Mouse (Mus musculus) erythroblast, adult 5-6 weeks (primary cell): ENCODE measurements around the gene Mrpl55. TPM values are rescaled to one million over a fixed set of nuclear protein-coding genes. Genes with fewer than 3 reads are reported as not detected.
"Not testable (repeated sequence)": the region's sequence is repeated elsewhere in the genome, so short reads cannot be mapped to it uniquely, and the experiment has no call there.

Experiments
- ATAC-seq: replicated peaks from 2 replicates; pipeline ENCODE4 v1.8.0; 2016; ENCODE audit warnings: moderate number of reproducible peaks, mild to moderate bottlenecking, moderate TSS enrichment, inconsistent platforms; ENCODE audit not compliant: poor library complexity, low FRiP score, severe bottlenecking
- total RNA-seq, 2 experiments: library from RNA; stranded (forward) in 1 of 2; stranded (reverse) in 1 of 2; fragments of 150-400 nt in 1 of 2; fragments of 200-764, 138-1000 nt in 1 of 2; gene quantifications; 2 replicates each; pipeline versions ENCODE4 v1.2.3 to v1.2.4; 2015 to 2017; ENCODE audit warnings: low replicate concordance in 2 of 2

The Mrpl55 gene
- total RNA-seq, 2 experiments from 2014 or later = 10.1 to 11.3 TPM

DNA sequence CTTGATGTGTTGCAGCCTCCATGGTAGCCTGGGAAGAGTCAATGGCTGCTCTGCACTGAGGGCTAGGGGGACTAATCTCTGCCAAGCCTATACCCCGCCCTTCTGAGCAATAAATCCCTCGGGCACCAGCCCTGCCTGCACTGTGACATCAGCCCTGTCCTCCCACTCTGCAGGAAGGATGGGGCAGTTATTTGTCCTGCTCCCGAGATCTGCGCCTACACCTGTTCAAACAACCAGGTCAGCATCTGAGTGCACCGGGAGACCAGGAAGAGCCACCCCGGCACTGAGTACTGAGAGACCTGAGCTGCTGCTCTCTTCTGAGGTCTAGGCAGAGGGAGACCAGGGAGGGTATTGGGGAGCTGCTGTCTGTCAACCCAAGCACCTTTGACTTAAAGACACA is 14.6 kb upstream of the Mrpl55 start:
- ATAC-seq = no peak

DNA sequence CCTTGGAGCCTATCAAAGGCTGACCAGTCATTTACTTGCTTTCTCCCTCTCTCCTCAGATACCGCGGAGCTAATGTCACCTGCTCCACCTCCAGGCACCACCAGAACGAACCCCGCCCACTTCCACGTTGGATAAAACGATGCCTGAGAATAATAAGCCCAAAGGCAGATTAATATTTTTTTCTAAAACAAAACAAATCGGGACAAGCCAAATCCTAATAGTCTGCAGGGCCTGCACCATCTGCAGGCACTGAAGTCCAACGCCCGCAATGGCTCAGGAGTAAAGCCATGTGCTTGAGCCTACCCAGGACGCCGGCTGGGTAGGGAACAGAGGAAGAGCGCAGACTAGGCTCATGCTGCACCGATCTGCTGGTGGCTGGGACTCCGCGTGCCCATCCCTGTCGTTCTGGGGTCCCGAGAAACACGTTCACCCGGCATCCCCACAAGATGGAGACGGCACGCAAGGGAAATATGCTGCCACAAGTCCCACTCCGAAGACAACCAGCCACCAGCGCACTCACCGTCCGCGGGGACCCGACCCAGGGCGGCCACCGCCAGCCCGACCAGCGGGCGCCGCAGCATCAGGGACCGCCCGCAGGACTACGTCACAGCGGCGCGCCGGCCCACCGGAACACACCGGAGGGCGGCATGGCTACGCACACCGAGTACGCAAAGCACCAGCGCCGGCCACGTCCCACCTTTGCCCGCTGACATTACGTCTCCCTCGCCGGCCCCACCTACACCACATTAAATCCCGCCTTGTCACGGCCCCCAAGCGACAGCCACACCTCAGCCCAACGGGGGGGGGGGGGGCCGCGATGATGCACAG is 10.8 kb upstream of the Mrpl55 start:
- ATAC-seq = peak; percentile 90

DNA sequence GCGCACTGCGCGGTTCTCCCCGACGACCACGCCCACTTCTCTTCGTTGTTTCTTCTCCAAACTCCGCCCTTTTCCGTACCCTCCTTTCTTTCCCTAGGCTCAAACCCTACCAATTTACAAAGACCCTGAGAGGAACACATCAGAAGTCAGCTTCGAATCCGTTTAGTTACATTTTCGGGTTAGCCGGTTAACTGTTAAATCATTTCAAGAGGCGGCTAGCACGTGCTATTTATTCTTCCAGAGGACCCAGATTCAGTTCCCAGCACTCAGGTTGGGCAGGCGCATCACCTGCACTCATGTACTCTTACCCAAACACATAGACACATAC is 10.3 kb upstream of the Mrpl55 start, which contains the start of gene Guk1:
Gene Guk1 (minus strand): TSS at position 154 of the 328 bp plus-strand sequence.
- ATAC-seq = 0 out of 2 replicates have a peak, but pooled peaks have one; percentile 2

DNA sequence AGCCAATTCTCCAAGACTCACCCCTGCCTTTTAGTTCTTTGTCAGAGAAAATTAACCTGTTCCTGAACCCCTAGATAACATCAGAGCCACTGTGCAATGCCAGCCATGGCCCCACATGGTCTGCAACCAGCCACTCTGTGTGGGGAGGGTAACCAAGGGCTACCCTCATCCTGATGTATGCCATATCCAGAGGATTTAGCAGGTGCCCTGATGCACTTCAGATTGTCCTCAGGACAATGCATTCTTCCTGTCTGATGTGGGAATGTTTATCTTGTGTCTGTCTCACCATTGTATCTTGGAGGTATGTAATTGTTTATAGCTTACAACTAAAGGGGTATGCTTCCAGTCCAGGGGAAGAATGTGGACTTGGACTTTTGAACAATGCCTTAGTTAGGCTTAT is 6.1 kb upstream of the Mrpl55 start:
- no peak for ATAC-seq

DNA sequence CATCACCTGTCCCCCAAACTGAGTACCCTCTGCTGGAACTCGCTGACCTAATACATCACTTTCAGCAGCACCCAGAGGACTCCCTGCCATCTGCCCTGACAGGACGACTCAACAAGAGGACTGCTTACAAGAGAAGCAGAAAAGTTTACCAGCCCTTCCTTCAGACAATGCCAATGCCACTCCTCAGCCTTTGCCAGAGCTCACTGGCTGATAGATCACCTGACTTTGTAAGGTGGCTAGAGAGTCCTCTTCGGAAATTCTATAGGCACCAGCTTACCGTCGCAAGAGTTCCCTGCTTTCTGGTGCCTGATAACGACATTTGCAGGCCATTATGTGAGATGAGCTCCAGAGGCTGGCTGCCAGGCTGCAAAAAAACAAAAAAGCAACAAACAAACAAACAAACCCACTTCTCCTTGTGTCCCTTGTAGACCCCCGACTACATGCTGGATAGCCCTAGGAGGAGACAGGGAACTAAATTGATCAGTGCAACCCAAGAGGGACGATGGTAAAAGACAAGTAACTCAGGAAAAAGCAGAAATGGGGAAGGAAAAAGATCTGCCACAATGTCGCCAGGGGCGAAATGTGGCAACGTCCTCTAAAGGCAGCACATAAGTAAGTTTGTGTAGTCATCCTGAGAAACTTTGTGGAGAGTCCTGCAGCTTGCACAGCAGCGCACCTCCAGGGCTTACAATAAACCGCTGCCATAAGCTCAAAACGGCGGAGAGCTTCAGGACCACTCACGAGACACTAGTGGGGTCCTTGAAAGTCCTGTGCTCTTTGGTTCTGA is 877 bp upstream of the Mrpl55 start:
- ATAC-seq = peak; percentile 25

DNA sequence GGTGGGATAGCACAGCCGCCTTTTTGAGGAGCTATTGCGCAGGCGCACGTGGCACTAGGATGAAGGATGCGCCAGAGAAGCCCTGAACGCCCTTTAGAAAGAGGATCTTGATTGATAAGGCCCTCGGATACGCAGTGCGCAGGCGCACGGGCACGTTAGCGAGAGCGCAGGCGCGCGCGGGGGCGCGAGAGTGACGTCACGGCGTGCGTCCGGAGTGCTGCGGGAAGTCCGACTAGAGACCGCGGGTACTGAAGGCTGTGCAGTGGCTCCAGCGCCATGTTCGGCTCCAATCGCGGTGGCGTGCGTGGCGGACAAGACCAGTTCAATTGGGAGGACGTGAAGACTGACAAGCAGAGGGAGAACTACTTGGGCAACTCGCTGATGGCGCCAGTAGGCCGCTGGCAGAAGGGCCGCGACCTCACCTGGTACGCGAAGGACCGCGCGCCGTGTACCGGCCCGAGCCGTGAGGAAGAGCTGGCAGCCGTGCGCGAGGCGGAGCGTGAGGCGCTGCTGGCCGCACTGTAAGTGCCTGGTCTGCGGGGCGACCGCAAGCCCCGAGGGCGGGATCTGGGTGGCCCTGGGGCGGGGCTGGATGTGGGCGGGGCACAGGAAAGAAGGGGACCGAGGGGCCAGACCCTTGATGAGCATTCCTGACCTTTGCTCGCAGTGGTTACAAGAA is 6.0 kb downstream of the Mrpl55 start, which contains the start of gene 2310033P09Rik:
Gene 2310033P09Rik (plus strand): TSS at position 169 of the 679 bp plus-strand sequence.
- ATAC-seq = peak; percentile 87

DNA sequence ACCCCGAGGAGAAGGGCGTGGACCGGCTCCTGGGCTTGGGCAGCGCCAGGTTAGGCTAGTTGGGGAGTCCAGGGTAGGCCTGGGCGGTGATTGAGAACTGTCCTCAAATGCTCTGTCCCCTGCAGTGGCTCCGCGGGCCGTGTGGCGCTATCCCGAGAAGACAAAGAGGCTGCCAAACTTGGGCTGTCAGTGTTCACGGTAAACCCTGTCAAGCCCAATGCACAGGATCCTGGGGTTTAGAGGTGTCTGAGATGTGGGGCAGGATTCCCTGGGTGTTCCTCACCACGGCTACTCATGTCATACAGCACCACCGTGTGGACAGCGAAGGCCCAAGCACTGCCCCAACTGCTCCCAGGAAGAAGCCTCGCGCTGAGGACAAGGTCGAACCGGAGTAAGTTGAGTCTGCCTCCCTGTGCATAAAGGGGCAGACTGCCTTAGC is 6.7 kb downstream of the Mrpl55 start:
- peak; percentile 86 for ATAC-seq

DNA sequence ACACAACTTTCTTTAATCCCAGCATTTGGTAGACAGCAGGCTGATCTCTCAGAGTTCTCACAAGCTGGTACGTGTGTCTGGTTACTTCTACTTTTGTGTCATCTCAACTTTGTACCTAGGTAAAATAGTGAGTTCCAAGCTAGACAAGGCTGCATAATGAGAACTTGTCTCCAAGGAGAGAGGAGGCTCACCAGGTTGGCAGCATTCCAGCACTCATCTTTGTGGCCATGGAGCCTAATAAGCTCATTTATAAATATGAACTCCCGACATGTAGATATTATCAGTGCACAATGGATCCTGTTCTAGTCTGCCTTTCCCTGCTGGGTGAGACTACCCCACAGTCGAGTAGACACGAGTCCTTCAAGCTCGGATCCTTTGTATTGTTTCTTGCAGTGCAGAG is 7.3 kb downstream of the Mrpl55 start:
- ATAC-seq = no peak

DNA sequence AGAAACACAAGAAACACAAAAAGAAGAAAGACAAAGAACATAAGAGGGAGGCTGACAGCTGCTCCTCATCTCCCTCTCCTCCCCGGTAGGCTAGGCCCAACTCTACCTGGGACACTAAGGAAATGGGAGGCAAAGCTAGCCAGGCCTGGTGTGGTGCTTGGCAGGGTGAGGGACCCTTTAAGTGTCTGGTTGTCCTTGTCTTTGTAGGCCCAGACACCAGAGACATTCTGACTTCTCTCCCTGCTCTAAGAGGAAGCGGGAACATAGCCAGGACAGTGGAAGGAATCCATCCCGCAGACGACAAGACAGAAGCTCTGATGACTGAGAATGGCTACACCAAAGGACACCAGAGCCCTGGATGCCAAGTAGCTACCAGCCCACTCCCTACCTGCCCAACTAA is 7.7 kb downstream of the Mrpl55 start:
- ATAC-seq = no peak

DNA sequence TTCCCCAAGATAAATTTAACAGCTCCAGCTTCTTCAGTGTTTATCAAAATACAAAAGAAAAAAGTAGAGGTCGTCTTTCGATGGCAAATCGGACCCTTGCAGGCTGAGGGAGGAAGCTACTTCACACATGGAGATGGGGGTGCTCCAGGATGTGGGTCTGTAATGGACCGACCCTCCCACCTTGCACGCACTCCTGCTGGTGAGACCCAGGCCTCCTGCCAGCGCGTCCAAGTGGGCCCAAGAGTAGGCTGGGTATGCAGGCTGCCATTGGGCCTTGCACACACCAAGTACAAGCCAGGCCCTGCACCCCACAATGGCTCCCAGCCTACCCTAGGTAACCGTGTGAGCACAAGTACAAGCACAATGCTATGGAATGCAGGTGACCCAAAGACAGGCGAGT is 9.3 kb downstream of the Mrpl55 start:
- ATAC-seq = not testable (repeated sequence)

DNA sequence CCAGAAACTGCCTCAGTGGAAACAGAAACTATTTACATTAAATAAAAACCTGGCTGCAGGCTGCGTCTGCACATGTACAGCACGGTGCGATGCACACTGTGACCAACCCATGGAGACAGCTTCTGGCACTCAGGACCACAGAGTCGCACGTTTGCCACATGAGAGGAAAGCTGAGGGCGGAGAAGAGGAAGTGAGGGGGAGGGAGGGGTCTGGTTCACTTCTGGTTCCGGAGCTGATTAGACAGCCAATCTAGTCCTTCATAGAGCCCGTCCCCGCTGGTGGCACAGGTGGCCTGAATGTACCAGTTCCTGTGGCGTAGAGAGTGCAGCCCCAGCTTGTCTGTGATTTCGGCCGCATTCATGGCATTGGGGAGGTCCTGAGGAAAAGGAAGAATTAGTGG is 10.0 kb downstream of the Mrpl55 start:
- not testable (repeated sequence) for ATAC-seq

DNA sequence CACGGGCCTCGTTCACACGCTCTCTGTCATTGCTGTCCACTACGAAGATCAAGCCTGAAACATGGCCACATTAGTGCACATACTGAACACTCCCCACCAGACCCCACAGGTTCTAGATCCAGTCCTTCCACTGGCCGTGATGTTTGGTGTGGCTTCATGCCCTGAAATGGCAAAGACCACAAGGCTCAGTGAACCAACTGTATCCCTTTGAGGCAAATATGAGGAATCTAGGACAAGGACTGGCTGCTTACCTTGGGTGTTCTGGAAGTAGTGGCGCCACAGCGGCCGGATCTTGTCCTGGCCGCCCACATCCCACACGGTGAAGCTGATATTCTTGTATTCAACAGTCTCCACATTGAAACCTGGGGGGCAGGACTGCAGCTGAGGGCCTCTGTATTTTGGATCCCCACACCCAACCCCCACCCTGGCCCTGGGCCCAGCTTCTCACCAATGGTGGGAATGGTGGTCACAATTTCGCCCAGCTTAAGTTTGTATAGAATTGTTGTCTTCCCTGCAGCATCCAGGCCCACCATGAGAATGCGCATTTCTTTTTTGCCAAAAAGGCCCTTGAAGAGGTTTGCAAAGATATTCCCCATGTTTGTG is 10.7 kb downstream of the Mrpl55 start:
- no peak for ATAC-seq

DNA sequence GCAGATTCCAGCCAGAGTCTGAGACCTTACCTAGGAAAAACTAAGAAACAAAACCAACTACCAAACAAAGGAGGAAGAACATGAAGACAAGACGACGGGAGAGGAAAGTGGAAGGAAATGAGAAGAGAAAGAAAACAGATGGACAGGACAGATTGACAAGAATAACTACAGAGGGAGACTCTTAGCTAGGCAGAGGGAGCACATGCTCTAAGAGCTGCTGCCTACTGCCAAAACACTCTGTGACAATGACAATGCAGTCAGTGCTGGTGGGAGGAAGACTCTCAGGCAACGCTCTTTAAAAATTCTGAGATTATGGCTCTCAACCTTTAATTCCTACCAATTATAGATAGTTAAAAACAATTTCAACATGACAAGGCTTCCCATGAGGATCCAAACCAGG is 14.7 kb downstream of the Mrpl55 start:
- no peak for ATAC-seq

DNA sequence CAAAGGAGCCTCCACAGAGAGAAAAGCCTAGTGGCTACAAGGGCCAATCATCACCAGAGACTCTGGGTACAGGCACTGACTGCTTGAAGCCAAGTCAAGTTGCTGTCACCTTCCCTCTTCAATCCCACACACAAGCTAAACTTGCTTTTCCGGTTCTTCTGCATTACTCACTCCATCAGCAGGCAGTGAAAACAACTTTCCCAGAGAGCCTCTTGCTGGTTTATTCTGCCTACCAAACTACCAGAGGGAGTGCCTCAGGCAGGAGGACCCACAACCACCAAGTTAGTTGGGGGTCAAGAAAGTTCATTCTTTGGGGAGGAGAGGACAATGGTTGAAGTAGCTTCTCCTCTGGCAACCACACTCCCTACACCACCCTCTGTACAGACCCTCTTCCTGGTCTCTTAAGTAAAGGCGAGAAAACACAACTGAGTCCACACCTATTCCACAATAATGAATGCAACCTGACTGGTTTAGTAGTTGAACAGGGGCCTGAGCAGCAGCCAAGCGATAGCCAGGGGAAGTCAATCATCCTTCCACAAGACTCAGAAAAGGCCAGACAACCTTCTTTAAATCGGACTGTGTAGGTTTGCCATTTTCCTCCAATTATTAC is 16.2 kb downstream of the Mrpl55 start:
- no peak for ATAC-seq

DNA sequence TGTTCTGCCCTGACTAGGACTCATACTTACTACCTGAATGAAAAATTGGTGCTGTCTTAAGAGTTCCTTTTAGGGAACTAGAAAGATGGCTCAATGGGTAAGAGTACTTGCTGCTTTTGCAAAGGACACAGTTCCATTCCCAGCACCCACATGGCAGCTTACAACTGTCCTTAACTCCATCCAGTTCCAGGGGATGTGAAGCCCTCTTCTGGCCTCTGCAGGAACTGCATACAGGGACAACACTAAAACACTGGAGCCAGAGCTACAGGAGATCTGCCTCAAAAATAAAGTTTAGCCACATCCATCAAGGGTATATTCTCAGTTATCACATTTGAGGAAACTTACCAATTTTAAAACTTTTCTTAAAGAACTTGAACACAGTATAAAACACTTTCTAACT is 16.8 kb downstream of the Mrpl55 start:
- peak; percentile 68; the same call in 1 of the 2 replicates for ATAC-seq

DNA sequence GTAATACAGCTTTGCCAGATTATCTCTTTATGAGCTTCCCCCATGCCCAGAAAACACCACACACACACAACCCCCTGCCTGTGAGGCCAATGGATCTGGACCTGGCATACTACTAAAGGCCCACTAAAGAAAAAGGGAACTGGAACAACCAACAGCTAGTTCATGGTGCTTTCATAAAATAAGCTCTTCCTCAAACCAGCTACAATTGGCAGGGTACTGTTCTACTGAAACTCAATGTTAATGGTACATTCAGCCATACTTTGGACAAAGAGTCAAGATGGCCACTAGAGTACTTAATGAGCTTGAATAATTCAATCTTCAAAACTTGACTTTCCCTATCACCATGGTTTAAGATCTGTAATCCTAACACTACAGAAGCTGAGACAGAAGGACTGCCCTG is 19.3 kb downstream of the Mrpl55 start:
- no peak for ATAC-seq

DNA sequence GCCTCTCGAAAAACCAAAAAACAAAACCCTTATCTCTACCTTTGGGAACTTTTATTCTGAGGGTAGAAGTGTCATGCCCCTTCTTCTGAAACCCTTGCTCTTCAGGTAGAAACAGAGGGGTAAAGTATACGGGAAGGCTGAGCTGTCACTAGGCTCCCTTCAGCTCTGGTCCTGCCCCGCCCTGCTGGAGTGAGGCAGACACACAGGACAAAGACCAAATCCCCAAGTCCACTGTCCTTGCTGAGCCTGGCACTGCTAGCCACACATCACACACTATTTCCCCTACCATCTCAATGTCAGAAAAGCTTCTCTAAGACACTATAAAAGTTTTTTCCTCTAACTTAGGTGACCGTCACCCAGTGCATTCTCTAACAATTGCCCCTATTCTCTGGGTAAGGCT is 20.0 kb downstream of the Mrpl55 start:
- no peak for ATAC-seq

DNA sequence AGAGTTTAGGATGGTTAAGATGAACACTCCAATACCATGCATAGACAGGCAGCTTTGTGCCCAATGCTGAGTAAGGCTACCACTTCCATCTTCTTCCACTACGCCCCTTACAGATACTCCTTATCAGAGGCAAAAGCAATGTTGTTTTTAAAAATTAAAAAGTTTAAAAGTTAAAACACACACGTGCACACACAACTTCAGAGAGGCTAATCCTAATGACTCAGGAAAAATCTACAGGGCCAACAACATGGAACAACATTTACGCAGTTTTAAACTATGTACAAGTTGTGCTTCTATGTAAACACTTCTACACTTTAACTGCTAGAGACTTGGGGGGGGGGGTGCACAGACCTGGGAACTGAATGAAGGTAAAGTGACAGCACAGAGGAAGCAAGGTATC is 21.7 kb downstream of the Mrpl55 start:
- ATAC-seq = no peak

DNA sequence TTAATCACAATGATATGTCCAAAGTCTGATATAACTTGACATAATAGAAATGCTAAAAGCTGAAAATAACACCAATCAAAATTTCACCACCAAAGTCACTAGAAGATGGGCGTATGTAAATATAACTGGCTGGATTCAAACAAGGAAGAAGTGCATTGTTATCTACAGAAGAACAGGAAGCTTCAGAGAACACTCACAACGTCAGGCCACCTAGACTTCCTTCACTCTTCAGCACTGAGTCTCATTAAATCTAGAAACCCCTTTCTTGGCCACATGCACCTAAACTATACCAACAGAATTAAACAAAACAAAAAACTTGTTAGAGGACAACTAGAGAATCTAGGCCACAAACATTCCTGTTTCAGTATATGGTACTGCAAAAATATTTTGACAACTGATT is 22.2 kb downstream of the Mrpl55 start:
- ATAC-seq = no peak

DNA sequence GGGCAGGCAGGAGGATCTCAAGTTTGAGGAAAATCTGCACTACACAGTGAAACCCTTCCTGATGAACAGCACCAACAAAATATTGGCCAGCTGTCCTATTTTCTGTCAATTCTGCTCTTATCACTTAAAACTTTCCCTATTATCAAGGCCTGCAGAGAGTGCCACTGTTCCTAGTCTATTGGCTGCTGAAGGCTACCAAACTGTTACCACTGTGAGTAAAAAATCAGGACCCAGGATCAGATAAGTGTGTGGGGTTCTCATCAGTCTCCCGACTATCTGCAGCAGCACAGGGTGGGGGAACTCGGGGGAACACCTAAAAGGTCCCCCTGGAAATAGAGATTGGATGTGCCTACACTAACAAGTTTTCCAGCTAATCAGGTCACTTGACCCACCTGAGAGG is 22.9 kb downstream of the Mrpl55 start:
- ATAC-seq = no peak
